Mouse (Mus musculus) MEL (cell line): ENCODE measurements around the gene Vax2.

Experiments used
- CHD1 ChIP-seq: IDR thresholded peaks from 2 replicates; pipeline ENCODE4 v1.6.1; 2012; ENCODE audit warnings: low read depth, mild to moderate bottlenecking, inconsistent platforms, low read length, improper control_type of control experiment
- CHD2 ChIP-seq: IDR thresholded peaks from 2 replicates; pipeline ENCODE4 v1.6.1; 2011; ENCODE audit warnings: low read length, improper control_type of control experiment
- CTCF ChIP-seq, 3 experiments: IDR thresholded peaks in 2 of 3; conservative IDR thresholded peaks in 1 of 3; 2 replicates each; pipeline ENCODE4 v1.5.1; 2011 to 2012; ENCODE audit warnings: low read length in 3 of 3, low read depth in 2 of 3, mild to moderate bottlenecking in 2 of 3, improper control_type of control experiment in 1 of 3, inconsistent platforms in 1 of 3, mixed read lengths in 1 of 3, moderate library complexity in 1 of 3; ENCODE audit not compliant: control insufficient read depth in 1 of 3, insufficient read depth in 1 of 3, poor library complexity in 1 of 3, severe bottlenecking in 1 of 3
- EP300 ChIP-seq, 2 experiments: IDR thresholded peaks; 2 replicates each; pipeline ENCODE4 v1.6.1; 2011; ENCODE audit warnings: improper control_type of control experiment in 2 of 2, low read length in 2 of 2, low read depth in 1 of 2, mild to moderate bottlenecking in 1 of 2
- GABPA ChIP-seq: IDR thresholded peaks from 2 replicates; pipeline ENCODE4 v1.6.1; 2012; ENCODE audit warnings: low read depth, mild to moderate bottlenecking, inconsistent platforms, low read length, improper control_type of control experiment, moderate library complexity
- GATA1 ChIP-seq: IDR thresholded peaks from 2 replicates; pipeline ENCODE4 v1.6.1; 2011; ENCODE audit warnings: low read depth, low read length, improper control_type of control experiment
- MXI1 ChIP-seq: IDR thresholded peaks from 2 replicates; pipeline ENCODE4 v1.6.1; 2011; ENCODE audit warnings: mild to moderate bottlenecking, low read depth, low read length, improper control_type of control experiment
- NRF1 ChIP-seq: IDR thresholded peaks from 2 replicates; pipeline ENCODE4 v1.6.1; 2014; ENCODE audit warnings: low read depth, mild to moderate bottlenecking, inconsistent platforms, low read length, improper control_type of control experiment, moderate library complexity; ENCODE audit not compliant: poor library complexity, insufficient read depth, severe bottlenecking
- POLR2AphosphoS2 ChIP-seq: IDR thresholded peaks from 2 replicates; pipeline ENCODE4 v1.6.1; 2011; ENCODE audit warnings: low read length, improper control_type of control experiment
- RAD21 ChIP-seq: IDR thresholded peaks from 2 replicates; pipeline ENCODE4 v1.6.1; 2011; ENCODE audit warnings: mild to moderate bottlenecking, low read depth, low read length, improper control_type of control experiment
- RCOR1 ChIP-seq: IDR thresholded peaks from 2 replicates; pipeline ENCODE4 v1.6.1; 2012; ENCODE audit warnings: low read depth, mild to moderate bottlenecking, inconsistent platforms, low read length, improper control_type of control experiment
- SIN3A ChIP-seq: IDR thresholded peaks from 2 replicates; pipeline ENCODE4 v1.6.1; 2012; ENCODE audit warnings: low read length, improper control_type of control experiment, inconsistent platforms
- USF1 ChIP-seq: IDR thresholded peaks from 2 replicates; pipeline ENCODE4 v1.6.1; 2014; ENCODE audit warnings: low read depth, mild to moderate bottlenecking, inconsistent platforms, low read length, improper control_type of control experiment, moderate library complexity
- ZC3H11A ChIP-seq: IDR thresholded peaks from 2 replicates; pipeline ENCODE4 v1.6.1; 2012; ENCODE audit warnings: low read depth, mild to moderate bottlenecking, inconsistent platforms, low read length, improper control_type of control experiment

DNA sequence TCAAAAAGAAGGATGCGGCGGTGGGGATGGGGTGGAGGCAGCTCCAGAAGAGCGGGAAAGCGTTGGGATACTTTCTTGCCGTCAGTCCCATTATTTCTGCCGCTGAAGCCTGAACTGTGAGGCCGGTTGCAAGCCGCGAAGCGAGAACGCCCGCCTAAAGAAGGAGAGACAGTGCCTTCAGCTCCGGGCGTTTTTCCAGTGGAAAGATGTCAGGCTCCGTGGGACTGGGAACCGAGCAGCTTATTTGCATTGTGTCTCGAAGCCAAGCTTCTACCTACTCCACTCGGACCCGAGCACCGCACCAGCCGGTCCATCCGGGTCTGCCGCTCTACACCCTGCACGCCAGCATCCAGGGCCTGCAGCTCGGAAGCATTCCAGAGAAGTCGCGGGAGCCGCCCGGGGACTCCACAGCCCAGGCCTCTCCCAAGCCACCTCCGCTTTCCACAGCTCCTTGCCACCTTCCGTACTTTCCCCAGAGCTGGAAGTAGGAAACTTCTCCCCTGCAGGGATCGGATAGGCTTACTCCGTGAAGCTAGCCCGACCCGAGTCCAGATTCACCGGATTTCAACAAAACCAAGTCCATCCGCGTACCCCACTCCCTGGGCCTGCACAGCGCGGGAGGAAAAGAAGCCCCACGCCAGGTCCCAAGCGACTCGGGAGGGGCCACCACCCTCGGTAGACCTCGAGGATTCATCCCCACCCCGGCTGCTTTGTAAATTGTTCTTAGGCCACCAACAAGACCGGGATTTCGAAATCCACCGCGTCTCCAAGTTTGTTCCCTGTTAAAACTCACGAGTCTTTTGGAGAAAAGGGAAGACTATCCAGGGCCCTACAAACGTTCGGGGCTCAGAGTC lies 8.7 kb upstream of the Vax2 start:
- TF ChIP-seq CHD2 (no peak), GATA1 (no peak), USF1 (no peak), POLR2AphosphoS2 (no peak), CTCF (IDR thresholded peaks at IDR 0.05 in 2 of 3, conservative IDR thresholded peaks at IDR 0.05 in 1 of 3; ENCODE audit: control insufficient read depth in 1 of 3, insufficient read depth in 1 of 3, low read depth in 2 of 3, low read length in 3 of 3, poor library complexity in 1 of 3, severe bottlenecking in 1 of 3) (no peak), EP300 (IDR thresholded peaks at IDR 0.05; ENCODE audit: low read depth in 1 of 2, low read length in 2 of 2) (no peak), NRF1 (no peak), RAD21 (no peak), CHD1 (no peak), ZC3H11A (no peak), SIN3A (no peak), MXI1 (no peak), GABPA (no peak), RCOR1 (no peak)
